Mouse (Mus musculus) kidney, adult 8-10 months (tissue): Measurements from ENCODE around the gene Tma7.

ENCODE experiments used
- DNase-seq, 2 experiments: peaks; one replicate each; pipeline ENCODE4 v3.0.0; 2022

The Tma7 gene

GRCm38 (mm10) chr9:109039681-109040080 is 42.7 kb downstream of the Tma7 start:
- no peak for DNase-seq

DNA sequence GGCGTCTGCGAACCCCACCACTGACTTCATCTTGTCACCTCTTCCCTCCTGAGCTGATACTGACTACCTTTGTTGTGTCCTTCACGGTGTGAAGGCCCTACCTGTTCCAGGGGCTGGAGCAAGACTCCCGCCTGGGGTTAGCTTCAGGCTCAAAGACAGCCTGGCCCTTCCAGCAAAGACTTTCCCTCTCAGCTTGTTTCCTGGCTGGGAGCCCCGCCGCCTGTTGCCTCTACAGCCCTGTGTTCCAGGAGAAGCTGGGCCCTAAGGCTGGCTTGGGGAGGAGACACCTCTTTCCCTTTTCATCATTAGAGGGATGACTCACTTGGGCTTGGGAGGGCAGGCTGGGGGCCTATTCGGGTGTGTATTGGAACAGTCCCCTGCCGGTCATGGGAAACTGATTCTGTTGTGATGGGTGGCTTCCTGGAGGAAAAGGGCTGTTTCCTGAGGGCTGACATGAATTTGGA is 43.5 kb downstream of the Tma7 start:
- peak; percentile 66 to 68 for DNase-seq

GRCm38 (mm10) chr9:109038086-109038895 is 44.1 kb downstream of the Tma7 start, which contains the start of gene Shisa5:
Gene Shisa5 (plus strand): TSS chr9:109038565.
- DNase-seq: peak; percentile 62 to 78

GRCm38 (mm10) chr9:109032435-109032834 is 50.0 kb downstream of the Tma7 start:
- DNase-seq: no peak

DNA sequence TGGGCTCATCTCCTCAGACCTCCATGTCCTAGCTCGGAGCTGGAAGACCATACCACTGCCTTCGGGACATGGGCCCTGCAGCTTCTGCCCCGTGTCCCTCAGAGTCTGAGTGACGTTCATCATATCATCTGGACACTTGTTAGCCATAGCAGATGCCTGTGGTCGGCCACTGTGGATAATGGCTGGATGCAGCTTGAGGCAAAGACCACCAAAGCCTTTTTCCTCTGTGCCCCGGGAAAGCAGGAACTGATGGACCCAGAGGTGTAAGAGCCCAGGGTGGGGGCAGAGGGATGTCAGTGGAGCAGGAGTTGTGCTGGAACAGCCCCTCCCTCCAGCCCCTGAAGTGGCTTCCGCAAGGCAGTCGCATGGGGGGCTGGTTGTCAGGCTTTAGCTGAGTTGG is 50.7 kb downstream of the Tma7 start:
- no peak for DNase-seq

GRCm38 (mm10) chr9:109031001-109031400 is 51.4 kb downstream of the Tma7 start:
- DNase-seq: no peak

- DNase-seq: no peak
Observed at GRCm38 (mm10) chr9:109030312-109030711, 52.1 kb downstream of the Tma7 start.

DNA sequence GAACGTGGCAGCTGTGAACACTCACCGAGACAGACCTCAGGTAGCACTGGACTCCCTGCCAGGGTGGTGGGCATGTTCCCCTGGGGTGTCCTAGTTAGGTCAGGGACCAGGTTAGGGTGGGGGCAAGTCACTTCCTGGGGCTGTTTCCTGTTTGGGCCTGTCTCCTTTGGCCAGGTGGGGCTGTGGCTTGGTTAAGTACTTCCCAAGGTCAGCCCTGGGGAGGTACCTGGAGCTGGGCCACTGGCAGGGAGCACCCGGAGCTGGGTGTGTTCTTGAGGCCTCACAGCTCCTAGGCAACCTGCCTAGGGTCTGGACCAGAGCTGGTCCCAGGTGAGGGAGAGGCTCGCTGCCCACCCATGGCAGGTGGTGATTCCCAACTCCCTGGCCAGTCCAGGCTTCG is 53.5 kb downstream of the Tma7 start:
- DNase-seq: no peak

- DNase-seq: no peak
Observed at GRCm38 (mm10) chr9:109028421-109028820, 54.0 kb downstream of the Tma7 start.

DNA sequence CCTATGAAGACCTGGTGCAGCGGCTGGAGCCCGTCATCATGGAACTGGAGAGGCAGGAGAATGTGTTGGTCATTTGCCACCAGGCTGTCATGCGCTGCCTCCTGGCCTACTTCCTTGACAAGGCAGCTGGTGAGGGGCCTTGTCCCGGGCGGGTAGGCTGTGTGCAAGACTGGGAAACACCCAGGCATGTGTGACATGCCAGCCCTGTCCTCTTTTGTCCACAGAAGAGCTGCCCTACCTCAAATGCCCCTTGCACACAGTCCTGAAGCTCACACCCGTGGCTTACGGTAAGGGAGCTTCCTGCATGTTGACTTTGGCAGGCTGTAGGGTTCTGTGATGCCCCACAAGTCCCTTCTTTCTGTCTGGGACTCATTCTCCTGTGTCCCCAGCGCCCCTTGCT is 54.9 kb downstream of the Tma7 start:
- DNase-seq: no peak
